Comparison of ENCODE assay signal across 8 mouse cellular contexts in genomic region chr1:171346095-171346450, GRCm38 (mm10). TPM values are rescaled to one million over a fixed set of nuclear protein-coding genes. Genes with fewer than 3 reads are reported as not detected.
DNase-seq lines count a peak whose midpoint lies in the region; ATAC-seq and TF ChIP-seq lines count a peak whose summit lies in the region.

No protein-coding gene starts in this region.

- peak overlapping the region; percentile 73; the same call in 1 of the 2 replicates for H3K27ac ChIP-seq in heart, embryonic 12.5 days (ENCODE audit: poor library complexity, severe bottlenecking)
- H3K27ac ChIP-seq in forebrain, postnatal 0 days (ENCODE audit: low read depth, low read length) = peak overlapping the region; percentile 69; the same call in 1 of the 2 replicates
- H3K27ac ChIP-seq in liver, embryonic 14.5 days = peak overlapping the region; percentile 32
- peak overlapping the region; percentile 77 for H3K27ac ChIP-seq in stomach, postnatal 0 days (replicated peaks)

- H3K4me3 ChIP-seq in heart, embryonic 12.5 days = peak overlapping the region; percentile 98
- peak overlapping the region; percentile 81 for H3K4me3 ChIP-seq in G1E (ENCODE audit: low read depth, low read length)
- H3K4me3 ChIP-seq in forebrain, postnatal 0 days (ENCODE audit: low read depth, low read length) = peak overlapping the region; percentile 93
- H3K4me3 ChIP-seq in liver, embryonic 14.5 days (ENCODE audit: insufficient read depth in 1 of 2, low read depth in 2 of 2, low read length in 2 of 2) = peak overlapping the region; percentile 77 to 82
- H3K4me3 ChIP-seq in stomach, postnatal 0 days (ENCODE audit: low read depth, low read length) = peak overlapping the region; percentile 94

- no peak for DNase-seq in heart, adult 8-10 months (ENCODE audit: low spot score)
- no peak for DNase-seq in G1E (ENCODE audit: low spot score)
- no peak for DNase-seq in forebrain, postnatal 0 days
- DNase-seq in liver, embryonic 14.5 days (ENCODE audit: low read depth in 3 of 3, low spot score in 3 of 3) = no peak
- no peak for DNase-seq in stomach, postnatal 0 days (ENCODE audit: low spot score)
- DNase-seq in layer of hippocampus, postnatal 10 days (ENCODE audit: low spot score in 2 of 2) = no peak
- no peak for DNase-seq in left cerebral cortex, adult 11 months (ENCODE audit: low spot score)

- H3K9ac ChIP-seq in heart, embryonic 12.5 days = peak overlapping the region; percentile 88
- peak overlapping the region; percentile 77 for H3K9ac ChIP-seq in forebrain, postnatal 0 days
- H3K9ac ChIP-seq in liver, embryonic 14.5 days (replicated peaks) = peak overlapping the region; percentile 76
- H3K9ac ChIP-seq in stomach, postnatal 0 days (ENCODE audit: low read length) = peak overlapping the region; percentile 75

- no peak for TF ChIP-seq EP300 in liver, embryonic 14.5 days (IDR thresholded peaks at IDR 0.05; ENCODE audit: low read depth)
- no peak for TF ChIP-seq EP300 in stomach, postnatal 0 days (optimal IDR thresholded peaks at IDR 0.05)

- ATAC-seq in heart, embryonic 12.5 days (ENCODE audit: insufficient number of reproducible peaks, low FRiP score) = peak; percentile 40
- 0 out of 2 replicates have a peak, but pooled peaks have one; percentile 22 for ATAC-seq in G1E (ENCODE audit: extremely low read depth, insufficient number of reproducible peaks, low FRiP score, poor library complexity, severe bottlenecking)
- ATAC-seq in forebrain, postnatal 0 days = no peak; the same call in 1 of the 2 replicates
- peak; percentile 41; the same call in 1 of the 2 replicates for ATAC-seq in liver, embryonic 14.5 days (ENCODE audit: insufficient read depth)
- no peak for ATAC-seq in stomach, postnatal 0 days (ENCODE audit: low FRiP score, low TSS enrichment)

- peaks cover 25% of the 10 kb centered on the region for H3K36me3 ChIP-seq in heart, embryonic 12.5 days
- peaks cover 69% of the 10 kb centered on the region for H3K36me3 ChIP-seq in G1E (replicated peaks)
- H3K36me3 ChIP-seq in forebrain, postnatal 0 days (ENCODE audit: insufficient read depth) = peaks cover 27% of the 10 kb centered on the region
- H3K36me3 ChIP-seq in liver, embryonic 14.5 days (replicated peaks; ENCODE audit: control insufficient read depth, insufficient read depth, low read depth) = peaks cover 8% of the 10 kb centered on the region
- peaks cover 5% of the 10 kb centered on the region for H3K36me3 ChIP-seq in stomach, postnatal 0 days (ENCODE audit: control insufficient read depth, insufficient read depth, low read length)

- WGBS in heart, embryonic 12.5 days = 2% methylated on average over 14 of the region's 14 CpGs
- WGBS in forebrain, postnatal 0 days = 2% methylated on average over 14 of the region's 14 CpGs
- WGBS in liver, embryonic 14.5 days (ENCODE audit: insufficient replicate concordance) = 0% methylated on average over 14 of the region's 14 CpGs
- WGBS in stomach, postnatal 0 days = 1% methylated on average over 14 of the region's 14 CpGs

- TF ChIP-seq CTCF in G1E (IDR thresholded peaks at IDR 0.05; ENCODE audit: low read depth, low read length) = no peak
- no peak for TF ChIP-seq CTCF in forebrain, postnatal 0 days (IDR thresholded peaks at IDR 0.05; ENCODE audit: low read depth)
- no peak for TF ChIP-seq CTCF in liver, embryonic 14.5 days (IDR thresholded peaks at IDR 0.05; ENCODE audit: low read depth)
- no peak for TF ChIP-seq CTCF in stomach, postnatal 0 days (IDR thresholded peaks at IDR 0.05; ENCODE audit: low read depth)

- H3K27me3 ChIP-seq in heart, embryonic 12.5 days (replicated peaks) = no peaks in the 10 kb centered on the region
- H3K27me3 ChIP-seq in G1E (ENCODE audit: insufficient read depth, low read length) = no peaks in the 10 kb centered on the region
- H3K27me3 ChIP-seq in forebrain, postnatal 0 days (ENCODE audit: insufficient read depth, low read length) = no peaks in the 10 kb centered on the region
- H3K27me3 ChIP-seq in liver, embryonic 14.5 days (ENCODE audit: control insufficient read depth, insufficient read depth, low read length) = no peaks in the 10 kb centered on the region
- H3K27me3 ChIP-seq in stomach, postnatal 0 days (ENCODE audit: control insufficient read depth, insufficient read depth, low read length) = no peaks in the 10 kb centered on the region

- H3K4me1 ChIP-seq in heart, embryonic 12.5 days (replicated peaks) = peaks cover 25% of the 10 kb centered on the region
- peaks cover 51% of the 10 kb centered on the region for H3K4me1 ChIP-seq in G1E (ENCODE audit: insufficient read depth, low read depth, low read length)
- peaks cover 16% of the 10 kb centered on the region for H3K4me1 ChIP-seq in forebrain, postnatal 0 days (ENCODE audit: insufficient read depth)
- H3K4me1 ChIP-seq in liver, embryonic 14.5 days (replicated peaks; ENCODE audit: control insufficient read depth in 2 of 2, insufficient read depth in 2 of 2, low read length in 1 of 2) = peaks cover 0 to 6% of the 10 kb centered on the region in 2 experiments; a peak in 3 of 4 replicates
- no peaks in the 10 kb centered on the region for H3K4me1 ChIP-seq in stomach, postnatal 0 days (replicated peaks; ENCODE audit: control insufficient read depth, insufficient read depth)

- H3K4me2 ChIP-seq in heart, embryonic 12.5 days = peak overlapping the region; percentile 93
- peak overlapping the region; percentile 68 for H3K4me2 ChIP-seq in forebrain, postnatal 0 days (ENCODE audit: low read depth)
- peak overlapping the region; percentile 76 for H3K4me2 ChIP-seq in liver, embryonic 14.5 days (ENCODE audit: low read depth)
- peak overlapping the region; percentile 83 for H3K4me2 ChIP-seq in stomach, postnatal 0 days (replicated peaks; ENCODE audit: low read depth)

- H3K9me3 ChIP-seq in heart, embryonic 12.5 days (replicated peaks) = peaks cover 4% of the 10 kb centered on the region; the same call in 1 of the 2 replicates
- no peaks in the 10 kb centered on the region for H3K9me3 ChIP-seq in G1E (replicated peaks)
- H3K9me3 ChIP-seq in forebrain, postnatal 0 days (ENCODE audit: low read length) = peaks cover 7% of the 10 kb centered on the region; the same call in 1 of the 2 replicates
- no peaks in the 10 kb centered on the region; the same call in 1 of the 2 replicates for H3K9me3 ChIP-seq in liver, embryonic 14.5 days (ENCODE audit: control insufficient read depth, low read length)
- no peaks in the 10 kb centered on the region for H3K9me3 ChIP-seq in stomach, postnatal 0 days (ENCODE audit: control insufficient read depth, low read length)

RNA-seq across cellular contexts. Expression of gene Pfdn2, which starts 0.6 kb away (rescaled TPM):
- 96.8 and 111 TPM in 2 replicates for polyA plus RNA-seq in heart, embryonic 12.5 days (2016; fragmentation: Nextera tagmentation; extraction: Ambion mirVana)
- total RNA-seq in heart, adult 8-10 months (2022) = 100 to 1,000 TPM in 1 of 4 experiments, 10 to 100 TPM in 3; 55.3 to 103 (median 78.2) TPM
- 32.4 and 47.3 TPM in 2 replicates for total RNA-seq in G1E (2014; fragmentation: Nextera tagmentation)
- 19.6 and 22.3 TPM in 2 replicates for total RNA-seq in G1E (2017)
- polyA plus RNA-seq in G1E (2012) = 16.9 and 20.1 TPM in 2 replicates
- total RNA-seq in forebrain, postnatal 0 days (2014; rRNA removed) = 18.2 and 27.0 TPM in 2 replicates
- 143 and 146 TPM in 2 replicates for polyA plus RNA-seq in forebrain, postnatal 0 days (2015; fragmentation: Nextera tagmentation; extraction: Ambion mirVana)
- polyA plus RNA-seq in liver, embryonic 14.5 days (2012; rRNA removed) = 7.9 and 36.2 TPM in 2 replicates
- 19.9 and 20.7 TPM in 2 replicates for polyA plus RNA-seq in liver, embryonic 14.5 days (2014; fragmentation: Nextera tagmentation; extraction: Ambion mirVana)
- 68.8 and 71.1 TPM in 2 replicates for polyA plus RNA-seq in stomach, postnatal 0 days (2015; fragmentation: Nextera tagmentation; extraction: Ambion mirVana)
- 100 to 1,000 TPM; 135 to 165 TPM for total RNA-seq in layer of hippocampus, postnatal 10 days (2021)

RNA-seq across cellular contexts. Expression of gene Nit1, which starts 0.6 kb away (rescaled TPM):
- polyA plus RNA-seq in heart, embryonic 12.5 days (2016; fragmentation: Nextera tagmentation; extraction: Ambion mirVana) = 31.9 and 33.9 TPM in 2 replicates
- total RNA-seq in heart, adult 8-10 months (2022) = 10 to 100 TPM; 26.9 to 36.8 (median 29.4) TPM
- total RNA-seq in G1E (2014; fragmentation: Nextera tagmentation) (17.9 and 22.4 TPM in 2 replicates), G1E (2017) (57.9 and 58.9 TPM in 2 replicates)
- polyA plus RNA-seq in G1E (2012) = 9.4 and 11.3 TPM in 2 replicates
- 44.9 and 47.6 TPM in 2 replicates for total RNA-seq in forebrain, postnatal 0 days (2014; rRNA removed)
- 42.1 and 48.1 TPM in 2 replicates for polyA plus RNA-seq in forebrain, postnatal 0 days (2015; fragmentation: Nextera tagmentation; extraction: Ambion mirVana)
- polyA plus RNA-seq in liver, embryonic 14.5 days (2012; rRNA removed) = 23.4 and 24.0 TPM in 2 replicates
- polyA plus RNA-seq in liver, embryonic 14.5 days (2014; fragmentation: Nextera tagmentation; extraction: Ambion mirVana) = 22.1 and 23.3 TPM in 2 replicates
- 41.7 and 41.8 TPM in 2 replicates for polyA plus RNA-seq in stomach, postnatal 0 days (2015; fragmentation: Nextera tagmentation; extraction: Ambion mirVana)
- total RNA-seq in layer of hippocampus, postnatal 10 days (2021) = 10 to 100 TPM; 37.7 to 42.8 TPM

RNA-seq across cellular contexts. Expression of gene Klhdc9, which starts 14.5 kb away (rescaled TPM):
- 0.46 and 0.74 TPM in 2 replicates for polyA plus RNA-seq in heart, embryonic 12.5 days (2016; fragmentation: Nextera tagmentation; extraction: Ambion mirVana)
- total RNA-seq in heart, adult 8-10 months (2022) = under 1 TPM in 1 of 4 experiments, not detected in 3; 0.16 TPM
- 2.6 TPM in 1 of 2 replicates, not detected in the other for total RNA-seq in G1E (2014; fragmentation: Nextera tagmentation)
- total RNA-seq in G1E (2017) = 0.33 and 0.64 TPM in 2 replicates
- 1.4 TPM in 2 replicates for polyA plus RNA-seq in G1E (2012)
- 4.3 and 5.0 TPM in 2 replicates for total RNA-seq in forebrain, postnatal 0 days (2014; rRNA removed)
- 5.1 and 6.9 TPM in 2 replicates for polyA plus RNA-seq in forebrain, postnatal 0 days (2015; fragmentation: Nextera tagmentation; extraction: Ambion mirVana)
- 0.27 and 0.39 TPM in 2 replicates for polyA plus RNA-seq in liver, embryonic 14.5 days (2012; rRNA removed)
- 0.49 and 0.70 TPM in 2 replicates for polyA plus RNA-seq in liver, embryonic 14.5 days (2014; fragmentation: Nextera tagmentation; extraction: Ambion mirVana)
- 0.86 and 1.2 TPM in 2 replicates for polyA plus RNA-seq in stomach, postnatal 0 days (2015; fragmentation: Nextera tagmentation; extraction: Ambion mirVana)
- total RNA-seq in layer of hippocampus, postnatal 10 days (2021) = 1 to 10 TPM; 6.3 to 8.6 TPM

RNA-seq across cellular contexts. Expression of gene Dedd, which starts 17.1 kb away (rescaled TPM):
- polyA plus RNA-seq in heart, embryonic 12.5 days (2016; fragmentation: Nextera tagmentation; extraction: Ambion mirVana) = 38.6 and 43.3 TPM in 2 replicates
- 10 to 100 TPM; 21.2 to 26.1 (median 21.9) TPM for total RNA-seq in heart, adult 8-10 months (2022)
- 53.6 and 56.4 TPM in 2 replicates for total RNA-seq in G1E (2014; fragmentation: Nextera tagmentation)
- total RNA-seq in G1E (2017) = 14.3 and 17.0 TPM in 2 replicates
- polyA plus RNA-seq in G1E (2012) = 17.7 and 29.9 TPM in 2 replicates
- total RNA-seq in forebrain, postnatal 0 days (2014; rRNA removed) = 22.5 and 31.1 TPM in 2 replicates
- 42.2 and 44.6 TPM in 2 replicates for polyA plus RNA-seq in forebrain, postnatal 0 days (2015; fragmentation: Nextera tagmentation; extraction: Ambion mirVana)
- polyA plus RNA-seq in liver, embryonic 14.5 days (2012; rRNA removed) = 15.3 and 15.8 TPM in 2 replicates
- polyA plus RNA-seq in liver, embryonic 14.5 days (2014; fragmentation: Nextera tagmentation; extraction: Ambion mirVana) = 16.5 and 18.9 TPM in 2 replicates
- 32.8 and 36.3 TPM in 2 replicates for polyA plus RNA-seq in stomach, postnatal 0 days (2015; fragmentation: Nextera tagmentation; extraction: Ambion mirVana)
- 10 to 100 TPM; 30.9 to 33.7 TPM for total RNA-seq in layer of hippocampus, postnatal 10 days (2021)

RNA-seq across cellular contexts. Expression of gene Nectin4, which starts 23.8 kb away (rescaled TPM):
- polyA plus RNA-seq in heart, embryonic 12.5 days (2016; fragmentation: Nextera tagmentation; extraction: Ambion mirVana) = 0.17 and 0.52 TPM in 2 replicates
- total RNA-seq in heart, adult 8-10 months (2022) = under 1 TPM in 3 of 4 experiments, not detected in 1; 0.11 to 0.38 (median 0.25) TPM
- total RNA-seq in G1E (2014; fragmentation: Nextera tagmentation) (not detected in 2 replicates), G1E (2017) (0.12 TPM in 1 of 2 replicates, not detected in the other)
- polyA plus RNA-seq in G1E (2012) = 0.01 TPM in 1 of 2 replicates, not detected in the other
- 1.0 and 2.0 TPM in 2 replicates for total RNA-seq in forebrain, postnatal 0 days (2014; rRNA removed)
- polyA plus RNA-seq in forebrain, postnatal 0 days (2015; fragmentation: Nextera tagmentation; extraction: Ambion mirVana) = 1.3 and 1.8 TPM in 2 replicates
- polyA plus RNA-seq in liver, embryonic 14.5 days (2012; rRNA removed) = 0.09 and 0.12 TPM in 2 replicates
- polyA plus RNA-seq in liver, embryonic 14.5 days (2014; fragmentation: Nextera tagmentation; extraction: Ambion mirVana) = 0.04 and 0.06 TPM in 2 replicates
- 45.5 and 48.2 TPM in 2 replicates for polyA plus RNA-seq in stomach, postnatal 0 days (2015; fragmentation: Nextera tagmentation; extraction: Ambion mirVana)
- total RNA-seq in layer of hippocampus, postnatal 10 days (2021) = 1 to 10 TPM; 1.8 to 1.9 TPM

Comparison
In these comparisons a context has a peak if more than half of its experiments do, and no peak if none do; other contexts are left out.
1. ATAC-seq: peak in heart, embryonic 12.5 days (single experiment), G1E (single experiment) and liver, embryonic 14.5 days (single experiment); none in forebrain, postnatal 0 days (single experiment) and stomach, postnatal 0 days (single experiment).
2. Peak in every context shown above with its lines, with median percentiles within 50 percentile points of each other: H3K27ac ChIP-seq, H3K4me2 ChIP-seq, H3K4me3 ChIP-seq and H3K9ac ChIP-seq.